Mouse (Mus musculus) gonadal fat pad, adult 2 months (tissue): ENCODE results near the gene Slmap. TPM values are rescaled to one million over a fixed set of nuclear protein-coding genes. Genes with fewer than 3 reads are reported as not detected.
"Not testable (repeated sequence)": the region's sequence is repeated elsewhere in the genome, so short reads cannot be mapped to it uniquely, and the experiment has no call there.

ENCODE experiments used
- DNase-seq: peaks from one replicate; pipeline ENCODE4 v3.0.0-alpha.2; 2012; ENCODE audit warnings: low read depth
- polyA plus RNA-seq: library from polyadenylated mRNA; depleted of rRNA; stranded (reverse); fragments of >200 nt; gene quantifications from 2 replicates; pipeline ENCODE4 v1.2.3, GENCODE M21; 2012; rRNA removed

Gene Slmap
- polyA plus RNA-seq = 24.5 and 28.5 TPM in 2 replicates

DNA sequence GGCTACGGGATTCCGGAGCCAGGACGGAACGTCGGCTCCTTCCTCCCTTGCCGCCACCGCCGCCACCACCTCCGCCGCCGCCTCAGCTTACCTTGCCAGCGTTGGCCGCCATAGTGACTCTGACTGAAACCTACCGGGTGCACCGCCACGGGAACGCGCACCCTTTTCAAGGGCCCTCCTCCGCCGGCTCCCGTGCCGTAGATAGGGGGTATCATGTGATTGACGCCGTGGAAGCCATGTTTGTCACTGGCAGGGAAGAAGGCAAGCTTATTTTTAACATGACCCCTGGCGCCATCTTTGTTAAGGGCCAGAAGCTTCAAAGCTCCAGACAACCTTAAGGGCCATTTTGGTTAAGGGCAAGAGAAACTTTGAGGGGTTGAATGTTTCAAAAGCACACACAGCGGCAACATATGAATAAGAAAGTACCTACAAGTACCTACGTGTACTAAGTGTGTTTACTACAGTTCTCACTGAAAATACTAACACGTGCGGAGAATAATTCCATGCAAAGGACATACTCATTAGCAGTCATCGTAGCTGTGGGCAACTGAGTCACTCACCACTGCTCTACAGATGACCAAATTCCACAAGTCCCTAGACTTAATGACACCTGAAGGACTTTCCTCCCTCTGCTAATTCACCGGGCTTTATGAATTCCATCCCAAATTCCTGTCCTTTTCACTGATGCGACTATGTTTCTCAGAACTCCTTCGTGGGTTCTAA is at the start of gene Slmap:
TSS of gene Slmap (minus strand) at position 175 of the 723 bp plus-strand sequence.
- peak; percentile 95 for DNase-seq

DNA sequence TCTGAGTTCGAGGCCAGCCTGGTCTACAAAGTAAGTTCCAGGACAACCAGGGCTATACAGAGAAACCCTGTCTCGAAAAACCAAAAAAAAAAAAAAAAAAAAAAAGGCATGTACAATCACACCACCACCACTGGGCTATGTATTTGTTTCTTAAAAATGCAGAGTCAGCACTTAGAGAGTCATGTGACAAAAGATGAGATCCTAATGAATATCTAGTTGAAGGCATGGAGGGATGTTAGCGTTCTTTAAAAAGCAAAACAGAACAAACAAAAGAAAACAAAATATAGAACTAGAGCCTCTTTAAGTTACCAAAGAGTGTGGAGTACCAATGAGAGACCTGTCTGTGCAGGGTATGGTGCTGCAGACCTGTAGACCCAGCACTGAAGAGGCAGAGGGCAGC is 48.9 kb upstream of the Slmap start:
- DNase-seq = no peak

DNA sequence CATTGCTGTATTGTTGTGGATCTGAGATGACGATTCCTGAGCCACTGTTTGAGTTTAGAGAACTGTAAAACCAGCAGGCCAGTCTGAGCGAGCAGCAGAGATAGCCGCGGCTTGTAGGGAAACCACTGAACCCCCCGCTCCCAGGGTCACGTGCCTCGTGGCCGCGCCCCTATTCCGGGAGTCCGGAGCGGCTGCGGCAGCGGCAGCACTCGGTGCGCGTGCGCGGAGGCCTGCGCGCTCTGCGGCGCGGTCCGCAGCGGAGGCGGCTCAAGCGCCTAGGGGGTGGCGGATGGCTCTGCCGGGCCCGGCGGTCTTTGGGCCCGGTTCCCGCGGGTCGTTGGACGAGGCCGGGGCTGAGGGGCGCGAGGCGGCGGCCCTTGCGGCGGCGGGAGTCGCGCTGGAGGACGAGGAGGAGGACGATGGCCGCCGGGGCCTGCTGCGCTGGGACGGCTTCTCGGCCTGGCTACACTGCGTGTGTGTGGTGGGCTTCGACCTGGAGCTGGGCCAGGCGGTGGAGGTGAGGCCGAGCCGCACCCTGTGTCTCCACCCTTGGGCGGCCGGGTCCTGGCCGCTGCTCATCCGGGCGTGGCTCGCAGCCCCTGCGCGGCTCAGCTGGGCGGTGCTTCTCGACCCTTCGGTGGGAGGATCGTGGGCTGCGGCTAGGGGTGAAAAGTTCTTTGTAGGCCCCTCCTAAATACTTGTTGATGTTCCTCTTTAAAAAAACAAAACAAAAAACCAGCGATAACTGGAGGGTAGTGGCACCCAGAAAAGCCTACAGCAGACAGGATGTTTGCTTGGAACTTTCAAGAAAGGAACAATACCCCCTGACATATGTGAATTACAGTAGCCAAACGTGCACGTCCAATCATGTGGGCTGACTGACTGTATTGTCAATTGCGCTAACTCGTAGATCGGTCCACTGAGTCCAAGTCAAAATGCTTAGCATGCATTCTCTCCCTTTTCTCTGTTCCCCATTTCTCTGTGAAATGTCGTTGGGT is 44.9 kb upstream of the Slmap start:
- no peak for DNase-seq

DNA sequence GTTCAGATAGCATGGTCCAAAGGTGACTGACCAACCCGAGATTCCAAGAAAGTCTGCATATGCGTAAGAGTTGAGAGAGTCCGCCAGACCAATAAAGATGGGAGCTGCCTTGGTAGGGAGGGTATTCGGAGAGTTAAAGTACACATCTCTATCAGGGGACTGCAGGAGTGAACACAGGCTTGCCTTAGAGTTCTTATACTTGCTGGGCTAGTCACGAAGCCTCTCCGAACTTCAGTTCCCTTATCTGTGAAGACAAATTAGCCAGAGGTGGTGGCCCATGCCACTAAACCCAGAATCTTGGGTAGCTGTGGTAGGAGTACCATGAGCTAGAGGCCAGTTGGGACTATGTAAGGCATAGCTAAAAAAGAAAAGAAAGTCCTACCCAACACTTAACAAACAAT is 44.1 kb upstream of the Slmap start:
- no peak for DNase-seq

DNA sequence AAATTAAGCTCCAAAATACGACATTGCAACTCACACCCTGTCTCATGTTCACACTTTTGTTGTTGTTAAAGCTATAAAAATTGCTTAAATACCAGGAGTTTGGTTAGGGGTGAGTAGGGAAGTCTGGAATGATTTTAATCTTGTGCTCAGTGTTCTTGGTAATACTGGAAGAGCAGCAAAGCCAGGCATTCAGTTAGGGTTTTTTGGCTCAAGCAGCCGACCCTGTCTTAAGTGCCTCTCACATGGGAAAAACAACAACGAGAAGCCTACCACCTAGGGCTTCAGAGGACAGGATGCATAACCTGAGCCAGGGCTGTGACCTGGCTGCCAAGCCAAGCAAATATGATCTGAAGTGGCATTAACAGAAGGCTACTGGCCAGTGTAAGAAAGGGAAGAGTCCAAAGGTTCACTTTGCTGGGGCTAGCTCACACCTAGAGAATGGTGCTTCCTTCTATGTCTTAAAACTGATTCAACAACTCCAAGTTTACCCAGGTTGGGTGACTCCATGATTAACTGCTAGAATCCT is 41.6 kb upstream of the Slmap start:
- DNase-seq = no peak

DNA sequence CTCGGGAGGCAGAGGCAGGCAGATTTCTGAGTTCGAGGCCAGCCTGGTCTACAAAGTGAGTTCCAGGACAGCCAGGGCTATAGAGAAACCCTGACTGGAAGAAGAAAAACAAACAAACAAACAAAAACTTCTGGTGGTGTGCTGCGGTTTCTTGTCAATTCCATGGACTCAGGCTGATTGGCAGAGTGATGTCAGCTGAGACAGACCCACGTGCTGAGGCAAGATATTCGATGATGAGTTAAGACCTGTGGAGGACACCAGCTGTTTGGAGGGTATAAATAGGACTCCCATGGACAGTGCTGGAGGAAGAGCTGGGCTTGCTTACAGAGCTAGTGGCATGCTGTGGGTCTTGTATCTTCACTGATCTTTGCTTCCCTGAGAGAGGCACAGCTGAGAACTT is 38.8 kb upstream of the Slmap start, which contains the start of gene Dennd6a:
TSS of gene Dennd6a (plus strand) at position 301 of the 400 bp plus-strand sequence.
- DNase-seq = not testable (repeated sequence)

DNA sequence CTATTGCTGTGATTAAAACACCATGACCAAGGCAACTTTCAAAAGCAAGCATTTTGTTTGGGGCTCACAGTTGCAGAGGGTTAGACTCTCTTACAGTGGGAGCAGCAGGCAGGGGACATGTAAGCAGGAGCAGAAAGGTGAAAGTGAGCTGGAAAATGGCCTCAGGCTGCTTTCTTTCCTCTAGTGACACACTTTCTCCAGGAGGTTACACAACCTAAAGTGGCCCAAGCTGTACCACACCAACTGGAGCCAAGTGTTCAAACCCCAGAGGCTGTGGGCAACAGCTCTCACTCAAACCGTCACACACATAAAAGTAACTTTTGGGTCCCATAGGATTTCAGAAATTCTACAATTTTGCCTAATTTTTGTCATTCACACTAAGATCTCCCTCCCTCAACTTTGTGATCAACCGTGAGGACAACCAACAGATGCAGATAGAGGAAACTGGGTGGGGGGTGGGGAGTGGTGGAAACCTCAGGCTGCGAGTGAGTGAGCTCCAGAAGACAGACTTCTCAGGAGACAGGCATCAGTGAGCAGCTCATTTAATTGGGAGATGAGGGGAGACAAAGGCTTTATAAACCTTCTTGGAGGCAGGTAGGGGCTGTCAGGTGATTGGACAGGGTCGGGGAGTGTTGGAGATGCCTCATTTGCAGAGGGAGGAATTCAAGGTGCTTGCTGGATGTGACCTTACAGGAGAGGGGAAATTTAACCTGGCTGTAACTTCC is 37.4 kb upstream of the Slmap start:
- no peak for DNase-seq

DNA sequence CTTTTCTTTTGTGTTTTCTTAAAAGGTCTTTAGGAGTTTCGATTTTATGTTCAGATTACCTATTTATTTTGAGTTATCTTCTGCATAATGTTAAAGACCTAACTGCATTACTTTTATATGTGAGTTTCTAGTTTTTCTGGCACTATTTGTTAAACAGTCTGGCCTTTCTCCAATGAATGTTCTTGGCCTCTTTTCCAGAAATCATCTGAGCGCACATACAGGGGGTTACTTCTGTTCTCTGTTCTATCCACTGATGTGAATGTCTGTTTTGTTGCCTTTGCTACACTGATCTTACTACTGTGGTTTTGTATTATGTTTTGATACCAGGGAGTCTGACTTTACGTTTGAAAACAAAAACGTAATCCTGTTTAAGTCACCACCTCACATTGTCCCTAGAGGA is 35.1 kb upstream of the Slmap start:
- no peak for DNase-seq

DNA sequence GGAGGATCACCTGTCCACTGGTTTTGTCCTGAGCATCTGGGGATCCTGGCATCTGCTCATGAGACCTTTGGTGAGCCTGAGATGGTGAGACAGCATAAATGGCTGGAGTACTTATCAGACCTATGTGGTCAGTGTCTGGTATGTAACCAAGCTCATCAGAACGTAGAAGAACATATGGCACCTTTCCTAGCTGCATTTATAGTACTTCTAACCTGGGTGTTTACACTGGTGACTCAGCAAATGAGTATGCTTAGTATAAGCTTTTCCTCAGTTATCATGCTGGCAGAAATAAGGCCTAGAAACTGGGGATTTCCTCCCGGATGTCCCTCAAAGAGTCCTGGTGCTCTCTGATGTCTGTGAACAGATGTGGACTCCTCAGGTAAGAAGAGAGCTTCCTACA is 27.5 kb upstream of the Slmap start:
- DNase-seq = no peak

DNA sequence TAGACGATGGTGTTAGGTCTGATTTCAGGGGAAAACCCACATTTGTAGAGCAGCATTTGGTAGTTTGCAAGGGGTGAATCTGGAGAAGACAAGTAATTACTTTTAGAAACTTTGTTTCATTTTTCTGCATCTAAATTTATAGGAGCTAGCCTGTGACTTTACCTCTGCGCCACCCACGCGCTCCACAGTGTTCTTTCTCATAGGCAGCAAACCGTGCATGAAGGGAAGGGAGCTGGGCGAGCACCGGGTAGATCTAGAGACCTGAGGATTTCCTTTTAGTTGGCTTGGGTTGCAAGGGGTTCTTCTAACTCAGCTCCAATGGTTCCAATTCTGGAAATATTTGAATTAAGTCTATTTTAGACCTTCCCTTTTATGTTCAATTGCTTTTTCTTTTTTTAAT is 23.8 kb upstream of the Slmap start:
- no peak for DNase-seq

DNA sequence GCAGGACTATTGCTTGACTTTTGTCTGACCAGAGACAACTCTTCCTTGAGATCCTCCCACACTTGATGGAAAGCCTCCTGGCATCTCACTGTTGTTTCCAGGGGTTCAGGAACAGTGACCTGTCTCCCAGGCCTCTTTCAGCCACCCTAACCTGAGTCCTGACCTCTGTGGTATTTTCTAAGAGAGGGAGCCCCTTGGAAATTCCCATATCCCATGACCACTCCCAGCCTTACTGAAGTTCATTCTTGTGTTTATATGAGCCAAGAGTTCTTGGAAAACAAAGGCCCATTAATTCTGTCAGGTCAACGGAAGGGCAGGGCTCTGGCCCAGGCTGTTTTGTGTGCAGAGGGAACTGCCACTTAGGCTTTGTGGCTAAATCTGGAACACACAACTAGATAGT is 22.9 kb upstream of the Slmap start:
- DNase-seq = no peak

DNA sequence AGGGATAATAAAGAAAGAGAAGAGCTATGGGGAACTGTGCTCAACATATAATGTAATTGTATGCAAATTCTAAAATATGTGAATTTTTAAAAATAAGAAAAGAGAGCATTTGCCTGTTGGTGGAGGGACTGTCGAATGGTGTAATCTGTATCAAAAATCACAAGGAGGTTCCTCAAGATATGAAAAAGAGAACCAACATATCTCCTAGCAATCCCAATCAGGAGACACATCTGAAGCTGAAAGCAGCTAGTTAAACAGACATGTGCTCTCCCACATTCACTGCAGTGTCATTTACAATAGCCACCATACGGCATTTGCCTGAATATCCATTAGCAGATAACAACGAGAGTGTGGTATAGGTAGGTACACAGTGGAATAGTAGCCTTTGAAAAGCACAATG is 18.1 kb upstream of the Slmap start:
- DNase-seq = no peak

DNA sequence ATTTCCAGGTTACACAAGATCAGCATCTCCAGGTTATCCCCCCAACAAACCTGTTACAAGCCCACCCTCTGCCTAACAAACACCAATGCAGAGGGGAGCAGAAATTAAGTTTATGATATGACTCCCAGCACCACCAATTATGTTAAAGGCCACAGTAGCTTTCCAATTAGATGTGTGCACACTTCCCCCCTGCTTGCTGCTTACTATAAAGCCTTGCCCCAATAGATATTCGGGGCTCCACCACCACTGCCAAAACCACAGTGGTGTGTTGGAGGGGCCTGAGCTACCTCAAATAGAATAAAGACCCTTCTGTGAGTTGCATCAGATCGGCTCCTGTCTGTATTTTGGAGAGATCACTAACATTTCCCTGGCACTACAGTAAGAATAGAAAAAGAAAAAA is 17.7 kb upstream of the Slmap start:
- DNase-seq = no peak

DNA sequence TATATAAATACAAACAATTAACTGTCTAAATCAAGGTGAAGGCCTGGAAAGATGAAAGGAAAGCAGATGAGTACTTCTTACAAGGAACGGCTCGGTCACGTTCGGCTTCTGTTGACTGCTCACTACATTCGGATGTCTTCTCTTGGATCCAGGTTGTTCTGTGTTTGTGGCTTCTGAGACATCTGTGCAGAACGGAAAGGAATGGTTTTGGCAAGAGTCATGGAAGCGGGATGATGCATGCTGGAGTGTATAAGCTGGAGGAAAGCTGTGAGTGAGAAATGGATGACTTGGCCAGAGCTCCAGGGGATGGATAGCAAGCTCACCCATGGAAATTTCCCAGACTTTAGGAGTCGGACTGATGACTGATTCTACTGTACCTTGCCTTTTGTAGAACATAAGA is 16.0 kb upstream of the Slmap start:
- no peak for DNase-seq

DNA sequence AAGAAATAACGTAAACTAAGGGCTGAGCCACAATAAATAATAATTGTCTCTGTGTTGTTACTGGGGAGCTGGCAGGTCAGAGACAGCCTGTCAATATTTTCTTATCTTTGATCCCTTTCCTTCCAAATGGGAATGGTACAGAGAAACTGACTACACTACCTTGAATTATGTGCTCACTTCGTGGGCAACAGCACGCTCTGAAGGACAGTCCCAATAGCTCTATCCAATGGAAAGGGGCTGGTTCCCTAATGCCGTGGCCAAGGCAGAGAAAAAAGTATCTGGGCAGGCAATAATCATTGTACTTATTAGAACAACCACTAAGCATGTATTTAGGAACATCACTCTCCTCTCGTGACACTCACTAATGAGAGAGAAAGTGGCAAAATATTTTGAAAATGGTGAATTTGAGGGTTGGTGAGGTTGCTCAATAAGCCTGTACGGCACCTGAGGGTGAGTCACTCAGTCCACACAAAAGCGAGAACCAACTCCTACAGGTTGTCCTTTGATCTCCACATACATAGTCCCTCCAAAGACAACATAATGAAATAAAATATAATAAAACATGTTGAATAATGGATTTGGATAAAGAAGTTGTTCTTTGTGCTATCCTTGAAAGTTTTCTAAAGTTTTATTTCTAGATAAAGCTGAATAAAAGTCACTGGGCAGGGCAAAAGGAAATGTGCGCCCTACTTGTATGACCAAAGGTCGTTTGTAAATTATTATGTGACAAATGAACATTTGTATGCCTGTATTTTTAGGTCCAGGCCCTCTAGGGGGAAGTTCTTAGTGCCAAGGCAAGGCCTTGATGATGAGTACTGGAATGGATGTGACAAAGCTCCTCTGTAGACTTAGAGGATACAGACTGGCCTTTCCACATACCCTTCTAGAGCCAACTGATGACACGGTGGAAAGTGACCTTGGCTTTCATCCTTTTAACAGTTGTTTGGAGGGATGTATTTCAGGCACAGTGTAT is 13.1 kb upstream of the Slmap start:
- DNase-seq = no peak

DNA sequence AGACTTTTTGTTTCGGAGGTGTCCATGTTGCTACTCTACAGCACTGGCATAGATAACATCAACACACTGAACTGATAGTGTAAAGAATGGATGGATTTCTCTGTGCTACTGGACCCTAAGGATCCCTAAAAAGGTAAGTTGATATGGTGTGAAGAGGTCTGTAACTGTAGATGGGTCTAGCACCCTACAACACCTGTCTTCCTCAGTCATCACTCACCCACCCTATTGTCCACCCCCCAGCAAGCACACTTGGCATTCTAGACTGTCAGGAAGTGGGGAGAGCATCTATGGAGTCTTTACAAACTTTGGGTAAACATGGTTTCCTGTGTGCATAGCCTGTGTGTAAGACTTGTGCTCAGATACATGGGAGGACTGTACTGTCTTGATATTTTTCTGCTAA is 7.4 kb upstream of the Slmap start:
- DNase-seq = no peak

DNA sequence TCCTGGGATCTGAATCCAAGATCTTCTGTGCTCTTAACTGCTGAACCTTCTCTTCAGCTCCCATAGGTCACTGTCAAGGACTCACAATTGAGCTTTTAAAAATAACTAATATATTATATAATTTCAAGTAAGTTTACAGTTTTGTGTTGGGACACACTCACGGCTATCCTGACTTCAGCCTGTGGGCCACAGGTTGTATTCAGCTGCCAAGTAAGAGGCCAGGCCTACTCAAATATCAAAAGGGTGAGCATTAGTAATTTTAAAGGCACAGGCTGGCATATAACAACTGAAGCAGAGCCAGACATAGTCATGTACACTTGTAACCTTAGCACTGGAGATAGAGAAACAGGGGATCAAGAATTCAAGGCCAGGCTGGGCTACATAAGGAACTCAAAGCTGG is 5.8 kb upstream of the Slmap start:
- DNase-seq = no peak

DNA sequence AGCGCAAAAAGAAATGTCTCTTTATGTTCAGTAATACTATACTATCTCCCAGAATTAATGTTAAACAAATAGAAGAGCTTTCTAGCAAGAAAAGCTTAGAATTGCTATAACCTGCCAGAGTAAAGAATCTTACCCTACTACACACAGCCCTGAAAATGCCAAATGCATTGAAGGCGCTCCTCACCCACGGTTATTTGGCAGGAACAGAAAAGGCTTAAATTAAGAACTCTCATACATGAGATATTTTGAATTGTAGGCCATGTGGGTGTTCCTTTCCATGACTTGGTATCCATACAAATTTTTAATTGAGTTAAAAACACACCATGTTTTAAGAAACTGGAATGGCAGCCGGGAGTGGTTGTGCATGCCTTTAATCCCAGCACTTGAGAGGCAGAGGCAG is 4.5 kb upstream of the Slmap start:
- no peak for DNase-seq

DNA sequence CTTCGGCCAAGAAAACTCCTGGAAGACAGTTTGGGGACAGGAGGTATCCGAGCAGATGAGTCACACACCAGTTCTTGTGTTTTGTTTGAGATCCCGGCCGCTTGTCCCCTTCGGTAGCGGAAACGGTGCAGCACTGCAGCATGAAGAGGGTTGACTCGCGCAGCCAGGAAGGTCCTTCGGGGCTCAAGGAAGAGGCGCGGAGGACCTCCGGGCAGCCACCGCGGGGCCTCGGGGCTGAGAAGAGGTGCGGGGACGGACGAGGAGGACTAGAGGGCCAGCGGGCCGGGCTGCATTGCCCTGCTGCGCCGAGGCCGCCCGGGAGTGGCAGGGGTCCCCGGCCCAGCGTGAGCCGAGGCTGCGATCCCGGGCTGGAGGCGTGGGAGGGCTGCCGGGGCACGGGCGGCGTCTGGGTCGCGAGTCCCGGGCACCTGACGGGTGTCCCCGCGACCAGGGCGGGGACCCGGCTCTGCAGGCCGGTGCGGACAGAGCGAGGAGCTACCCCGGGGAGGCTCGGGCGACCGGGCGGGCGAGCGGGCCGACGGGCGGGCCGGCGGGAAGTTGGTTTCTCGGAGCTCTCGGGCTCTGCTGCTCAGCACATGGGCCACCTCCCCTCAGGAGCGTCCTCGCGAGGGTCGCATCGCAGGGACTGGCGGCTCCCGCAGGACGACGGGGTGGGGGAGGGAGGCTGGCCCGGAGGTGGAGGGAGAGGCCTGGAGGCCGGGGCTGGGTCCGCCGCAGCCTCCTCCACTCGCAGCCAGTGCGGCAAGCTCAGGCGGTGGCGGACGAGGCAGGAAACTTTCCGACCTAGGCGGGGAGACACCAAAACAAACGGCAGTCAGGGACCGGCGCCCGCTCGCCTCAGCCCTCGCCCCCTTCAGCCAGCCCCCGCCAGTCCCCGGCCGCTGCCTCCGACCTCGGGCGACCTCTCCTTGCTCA is 642 bp downstream of the Slmap start:
- no peak for DNase-seq

DNA sequence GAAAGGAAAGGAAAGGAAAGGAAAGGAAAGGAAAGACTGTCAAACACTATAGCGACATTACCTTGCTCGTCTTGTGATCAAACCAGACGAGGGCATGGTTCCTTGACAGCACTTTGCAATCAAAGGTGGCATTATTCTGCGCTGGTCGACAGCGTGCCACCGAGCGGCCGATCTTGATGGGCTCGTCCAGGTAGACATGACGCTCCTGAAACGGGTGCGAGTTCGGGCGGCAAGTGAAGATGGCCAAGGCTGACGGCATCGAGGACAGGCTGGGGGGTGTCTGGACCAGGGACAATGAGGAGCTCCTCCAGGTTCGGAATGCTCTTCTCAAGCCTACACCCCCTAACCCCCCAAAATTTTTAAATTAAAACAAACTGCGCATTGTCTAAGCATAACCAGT is 1.5 kb downstream of the Slmap start:
- no peak for DNase-seq
